Mouse (Mus musculus): ENCODE measurements around the gene Twf1.

DNA sequence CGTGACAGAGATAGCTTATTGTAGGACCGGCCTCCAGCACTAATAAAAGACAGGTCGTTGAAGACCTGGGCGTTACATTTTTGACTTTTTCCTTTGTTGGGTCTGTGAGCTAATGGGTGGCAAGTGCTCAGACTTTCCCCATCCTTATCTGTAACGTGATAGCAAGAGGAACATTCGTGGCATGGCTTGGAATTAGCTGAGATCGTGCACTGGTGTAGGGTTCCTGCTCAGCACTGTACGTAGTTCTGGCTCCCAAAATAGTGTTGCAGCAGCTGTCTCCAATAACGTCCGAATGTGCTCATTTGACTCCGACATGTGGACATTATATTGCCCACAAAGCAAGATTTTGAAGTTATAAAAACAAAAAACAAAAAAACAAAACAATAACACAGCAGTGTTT is 44.8 kb upstream of the Twf1 start:
- TF ChIP-seq POLR2A (IDR thresholded peaks at IDR 0.05; ENCODE audit: low read depth, low read length) (no peak), CTCF (conservative IDR thresholded peaks at IDR 0.05; ENCODE audit: insufficient read depth, insufficient read length, low read depth, low read length) (no peak)

Measured in kidney, adult 2 months (tissue).